Mouse (Mus musculus): ENCODE data around the gene Gm17364.
A peak's percentile ranks its signal among the peaks of the same experiment; 100 is the strongest.
"Not testable (repeated sequence)": the region's sequence is repeated elsewhere in the genome, so short reads cannot be mapped to it uniquely, and the experiment has no call there.

Gm17364 gene

GRCm38 (mm10) chr13:41273927-41274650 lies at the start of gene Gm17364:
Gene Gm17364 (minus strand): TSS chr13:41273977.
- no peak for DNase-seq

- no peak for DNase-seq
Observed at GRCm38 (mm10) chr13:41321433-41321832, 47.7 kb upstream of the Gm17364 start.

GRCm38 (mm10) chr13:41320749-41321148 lies 47.0 kb upstream of the Gm17364 start:
- no peak for DNase-seq

GRCm38 (mm10) chr13:41302716-41303115 lies 28.9 kb upstream of the Gm17364 start:
- peak; percentile 90 for DNase-seq

- DNase-seq, result no peak
Observed at GRCm38 (mm10) chr13:41300037-41300436, 26.3 kb upstream of the Gm17364 start.

- DNase-seq, result no peak
Observed at GRCm38 (mm10) chr13:41298996-41299395, 25.2 kb upstream of the Gm17364 start.

- no peak for DNase-seq
Observed at GRCm38 (mm10) chr13:41298533-41298932, 24.8 kb upstream of the Gm17364 start.

GRCm38 (mm10) chr13:41296396-41296795 lies 22.6 kb upstream of the Gm17364 start:
- DNase-seq, result no peak

GRCm38 (mm10) chr13:41295886-41296285 lies 22.1 kb upstream of the Gm17364 start:
- peak in 1 of 2 experiments; percentile 10 for DNase-seq

GRCm38 (mm10) chr13:41293595-41293994 lies 19.8 kb upstream of the Gm17364 start:
- no peak for DNase-seq

- DNase-seq, result no peak
Observed at GRCm38 (mm10) chr13:41291466-41291974, 17.7 kb upstream of the Gm17364 start.

- no peak for DNase-seq
Observed at GRCm38 (mm10) chr13:41286285-41286684, 12.5 kb upstream of the Gm17364 start.

GRCm38 (mm10) chr13:41285448-41285847 lies 11.7 kb upstream of the Gm17364 start:
- no peak for DNase-seq

- DNase-seq, result peak; percentile 83 to 84
Observed at GRCm38 (mm10) chr13:41283256-41283655, 9.5 kb upstream of the Gm17364 start.

- no peak for DNase-seq
Observed at GRCm38 (mm10) chr13:41280696-41281095, 6.9 kb upstream of the Gm17364 start.

- DNase-seq, result peak; percentile 23 to 42
Observed at GRCm38 (mm10) chr13:41267827-41268408, 5.9 kb downstream of the Gm17364 start.

GRCm38 (mm10) chr13:41263304-41264006 lies 10.3 kb downstream of the Gm17364 start:
- DNase-seq, result no peak

GRCm38 (mm10) chr13:41261617-41262016 lies 12.2 kb downstream of the Gm17364 start:
- not testable (repeated sequence) for DNase-seq

GRCm38 (mm10) chr13:41257851-41258250 lies 15.9 kb downstream of the Gm17364 start:
- DNase-seq, result no peak

GRCm38 (mm10) chr13:41256962-41257361 lies 16.8 kb downstream of the Gm17364 start:
- DNase-seq, result no peak

- DNase-seq, result no peak
Observed at GRCm38 (mm10) chr13:41256126-41256525, 17.7 kb downstream of the Gm17364 start.

- no peak for DNase-seq
Observed at GRCm38 (mm10) chr13:41252736-41253135, 21.0 kb downstream of the Gm17364 start.

- no peak for DNase-seq
Observed at GRCm38 (mm10) chr13:41252141-41252540, 21.6 kb downstream of the Gm17364 start.

GRCm38 (mm10) chr13:41251667-41252066 lies 22.1 kb downstream of the Gm17364 start:
- no peak for DNase-seq

All from kidney, postnatal 4 days (tissue).